26 mouse cellular contexts compared by ENCODE assay signal in the genomic region with DNA sequence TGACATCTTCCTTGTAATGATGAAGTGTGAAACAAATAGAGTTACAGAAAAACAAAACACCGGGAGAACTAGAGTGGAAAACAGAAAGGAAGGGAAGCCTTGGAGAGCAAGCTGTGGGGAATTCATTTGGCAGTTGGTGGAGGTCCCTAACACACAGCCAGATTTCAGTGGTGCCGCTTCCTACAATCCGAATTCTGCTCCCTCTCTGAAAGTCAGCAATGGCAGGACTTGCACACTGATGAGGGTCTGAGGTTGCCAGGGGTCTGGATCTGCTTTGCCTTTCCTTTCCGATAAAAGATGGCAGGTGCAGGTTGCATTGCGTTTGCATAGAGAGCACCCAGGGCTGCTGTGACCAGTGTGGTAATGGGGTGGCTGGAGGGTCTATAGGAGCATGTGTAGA. TPM values are rescaled to one million over a fixed set of nuclear protein-coding genes. Genes with fewer than 3 reads are reported as not detected.
A peak's percentile ranks its signal among the peaks of the same experiment; 100 is the strongest.
DNase-seq lines count a peak whose midpoint lies in the region; ATAC-seq and TF ChIP-seq lines count a peak whose summit lies in the region.
"Had no signal": no experiment of that assay in that cellular context is flagged by ENCODE, and none has a peak within 500 bp of the region (broad histone marks: within the 10 kb centered on the region; RNA-seq: fewer than 3 reads in every experiment).

No protein-coding gene starts in this region.

- H3K9ac ChIP-seq in hindbrain, embryonic 16.5 days (ENCODE audit: low read depth, low read length) = no peak overlapping the region; the same call in 1 of the 2 replicates
- no peak overlapping the region for H3K9ac ChIP-seq in intestine, embryonic 16.5 days (ENCODE audit: low read depth, low read length)
- H3K9ac ChIP-seq: embryonic facial prominence, embryonic 12.5 days; heart, embryonic 13.5 days; intestine, embryonic 15.5 days; limb, embryonic 12.5 days; liver, embryonic 12.5 days; stomach, embryonic 15.5 days had no signal

- TF ChIP-seq CTCF in cerebellum, adult 2 months (IDR thresholded peaks at IDR 0.05; ENCODE audit: borderline replicate concordance, insufficient read depth, low read depth, low read length) = no peak
- no peak for TF ChIP-seq CTCF in gastrocnemius, adult 2 months (IDR thresholded peaks at IDR 0.05)
- TF ChIP-seq CTCF in left cerebral cortex, adult 2 months (IDR thresholded peaks at IDR 0.05) = no peak

- TF ChIP-seq POLR2A in cerebellum, adult 2 months (IDR thresholded peaks at IDR 0.05; ENCODE audit: borderline replicate concordance, insufficient read depth, low read length) = no peak

- peak overlapping the region; percentile 81 for H3K27ac ChIP-seq in cerebellum, adult 2 months (ENCODE audit: insufficient read depth, low read length)
- peak overlapping the region; percentile 84 for H3K27ac ChIP-seq in gastrocnemius, adult 2 months
- 0 out of 2 replicates have a peak overlapping the region, but pooled peaks have one; percentile 4 for H3K27ac ChIP-seq in left cerebral cortex, adult 2 months
- peak overlapping the region; percentile 67; the same call in 1 of the 2 replicates for H3K27ac ChIP-seq in hindbrain, embryonic 16.5 days (ENCODE audit: low read depth, low read length)
- no peak overlapping the region for H3K27ac ChIP-seq in intestine, embryonic 16.5 days (ENCODE audit: low read length)
- H3K27ac ChIP-seq: embryonic facial prominence, embryonic 12.5 days; heart, embryonic 13.5 days; intestine, embryonic 15.5 days; limb, embryonic 12.5 days; liver, embryonic 12.5 days; stomach, embryonic 15.5 days had no signal

- peaks cover 5% of the 10 kb centered on the region; the same call in 1 of the 2 replicates for H3K4me1 ChIP-seq in cerebellum, adult 2 months (ENCODE audit: control insufficient read depth, insufficient read depth, low read length)
- no peaks in the 10 kb centered on the region for H3K4me1 ChIP-seq in hindbrain, embryonic 16.5 days (ENCODE audit: control insufficient read depth, insufficient read depth, low read depth, low read length)
- H3K4me1 ChIP-seq in intestine, embryonic 16.5 days (ENCODE audit: control insufficient read depth, insufficient read depth, low read length) = no peaks in the 10 kb centered on the region
- H3K4me1 ChIP-seq: intestine, embryonic 15.5 days; liver, embryonic 12.5 days had no signal

- intact Hi-C loops in gastrocnemius, adult 2 months (cut with DNase I) = no loop called here
- intact Hi-C loops in gastrocnemius, postnatal 36 days (cut with DNase I) = no loop called here
- intact Hi-C loops in left cerebral cortex, adult 2 months (cut with DNase I) = loop anchor here (5.0 kb wide), 1 partner anchor 36 kb away; no protein-coding TSS in a partner anchor
- intact Hi-C loops in left cerebral cortex, postnatal 25 days (cut with DNase I) = no loop called here

- H3K36me3 ChIP-seq in hindbrain, embryonic 16.5 days (ENCODE audit: control insufficient read depth, insufficient read depth, low read length) = no peaks in the 10 kb centered on the region
- 0 out of 2 replicates have a peak, but pooled peaks cover 2% of the 10 kb centered on the region for H3K36me3 ChIP-seq in intestine, embryonic 16.5 days (ENCODE audit: control insufficient read depth, insufficient read depth, low read length)
- H3K36me3 ChIP-seq: embryonic facial prominence, embryonic 12.5 days; liver, embryonic 12.5 days; stomach, embryonic 15.5 days had no signal

- peak overlapping the region; percentile 25; the same call in 1 of the 2 replicates for H3K4me2 ChIP-seq in hindbrain, embryonic 16.5 days (ENCODE audit: low read length)
- no peak overlapping the region for H3K4me2 ChIP-seq in intestine, embryonic 16.5 days (ENCODE audit: low read depth, low read length)
- H3K4me2 ChIP-seq: embryonic facial prominence, embryonic 12.5 days; heart, embryonic 13.5 days; intestine, embryonic 15.5 days; limb, embryonic 12.5 days; liver, embryonic 12.5 days; stomach, embryonic 15.5 days had no signal

- H3K27me3 ChIP-seq in cerebellum, adult 2 months (ENCODE audit: control insufficient read depth, insufficient read depth, low read length) = no peaks in the 10 kb centered on the region
- no peaks in the 10 kb centered on the region for H3K27me3 ChIP-seq in hindbrain, embryonic 16.5 days (replicated peaks; ENCODE audit: control insufficient read depth, insufficient read depth, low read length)
- no peaks in the 10 kb centered on the region for H3K27me3 ChIP-seq in intestine, embryonic 16.5 days (replicated peaks; ENCODE audit: control insufficient read depth, insufficient read depth, low read length)
- H3K27me3 ChIP-seq: embryonic facial prominence, embryonic 12.5 days; heart, embryonic 13.5 days; intestine, embryonic 15.5 days; limb, embryonic 12.5 days; liver, embryonic 12.5 days; Patski; stomach, embryonic 15.5 days had no signal

- DNase-seq in cerebellum, adult 2 months = peak; percentile 41 to 51
- no peak for DNase-seq in cerebellum, adult 11-12 months
- DNase-seq in gastrocnemius, adult 2 months = no peak
- no peak for DNase-seq in gastrocnemius, postnatal 36 days
- DNase-seq in left cerebral cortex, adult 2 months (ENCODE audit: extremely low spot score in 1 of 2, low spot score in 2 of 2) = no peak
- DNase-seq in left cerebral cortex, postnatal 25 days (ENCODE audit: low spot score in 2 of 2) = no peak
- DNase-seq: adrenal gland, postnatal 10 days; heart, postnatal 36 days; kidney, postnatal 36 days; lung, adult 2 months; lung, postnatal 4 days; retina, postnatal 1 day; thymus, adult 18-20 months; thymus, postnatal 4 days had no signal

- peak overlapping the region; percentile 67 for H3K4me3 ChIP-seq in cerebellum, adult 2 months (replicated peaks; ENCODE audit: insufficient read depth, low read depth, low read length)
- H3K4me3 ChIP-seq in gastrocnemius, adult 2 months = peak overlapping the region; percentile 68
- peak overlapping the region; percentile 26; the same call in 1 of the 2 replicates for H3K4me3 ChIP-seq in left cerebral cortex, adult 2 months
- no peak overlapping the region for H3K4me3 ChIP-seq in hindbrain, embryonic 16.5 days (ENCODE audit: low read length)
- no peak overlapping the region for H3K4me3 ChIP-seq in intestine, embryonic 16.5 days (ENCODE audit: low read length)
- H3K4me3 ChIP-seq: embryonic facial prominence, embryonic 12.5 days; heart, embryonic 13.5 days; intestine, embryonic 15.5 days; limb, embryonic 12.5 days; liver, embryonic 12.5 days; stomach, embryonic 15.5 days had no signal

- H3K9me3 ChIP-seq in hindbrain, embryonic 16.5 days (ENCODE audit: control insufficient read depth, low read length) = no peaks in the 10 kb centered on the region
- H3K9me3 ChIP-seq in intestine, embryonic 16.5 days (ENCODE audit: control insufficient read depth, low read length) = no peaks in the 10 kb centered on the region
- H3K9me3 ChIP-seq: embryonic facial prominence, embryonic 12.5 days; heart, embryonic 13.5 days; intestine, embryonic 15.5 days; limb, embryonic 12.5 days; liver, embryonic 12.5 days; stomach, embryonic 15.5 days had no signal

- peak; percentile 50; the same call in 1 of the 2 replicates for ATAC-seq in hindbrain, embryonic 16.5 days
- ATAC-seq in intestine, embryonic 16.5 days = no peak
- ATAC-seq: intestine, embryonic 15.5 days; liver, embryonic 12.5 days; Patski had no signal

- WGBS in cerebellum, adult 2 months = 13% methylated on average over 5 of the region's 5 CpGs
- WGBS in hindbrain, embryonic 16.5 days = 49% methylated on average over 5 of the region's 5 CpGs
- WGBS in intestine, embryonic 16.5 days = 84% methylated on average over 5 of the region's 5 CpGs

RNA-seq across cellular contexts. Expression of a gene that starts 18.1 kb away (rescaled TPM):
- 14.9 and 17.1 TPM in 2 replicates for polyA plus RNA-seq in cerebellum, adult 2 months (2012; rRNA removed)
- not detected for total RNA-seq in gastrocnemius, adult 2 months (2021)
- total RNA-seq in gastrocnemius, postnatal 36 days (2021) = under 1 TPM in 1 of 2 experiments, not detected in 1; 0.26 TPM
- 1 to 10 TPM; 3.7 to 4.9 TPM for total RNA-seq in left cerebral cortex, adult 2 months (2021)
- total RNA-seq in left cerebral cortex, postnatal 25 days (2021) = 1 to 10 TPM; 6.0 to 6.5 TPM
- polyA plus RNA-seq in hindbrain, embryonic 16.5 days (2015; fragmentation: Nextera tagmentation; extraction: Ambion mirVana) = 20.9 and 21.5 TPM in 2 replicates
- 2.5 and 2.6 TPM in 2 replicates for polyA plus RNA-seq in intestine, embryonic 16.5 days (2015; fragmentation: Nextera tagmentation; extraction: Ambion mirVana)
- total RNA-seq: common myeloid progenitor, adult 5-6 weeks; ES-E14; neutrophil, adult 5-6 weeks had no signal
- polyA plus RNA-seq: liver, embryonic 12.5 days had no signal

RNA-seq across cellular contexts. Expression of a gene that starts 23.4 kb away (rescaled TPM):
- polyA plus RNA-seq in cerebellum, adult 2 months (2012; rRNA removed) = 41.2 and 55.0 TPM in 2 replicates
- 10 to 100 TPM; 57.0 to 57.8 TPM for total RNA-seq in gastrocnemius, adult 2 months (2021)
- 10 to 100 TPM; 56.2 to 61.5 TPM for total RNA-seq in gastrocnemius, postnatal 36 days (2021)
- 10 to 100 TPM; 58.1 to 62.5 TPM for total RNA-seq in left cerebral cortex, adult 2 months (2021)
- total RNA-seq in left cerebral cortex, postnatal 25 days (2021) = 10 to 100 TPM; 63.0 to 73.6 TPM
- polyA plus RNA-seq in hindbrain, embryonic 16.5 days (2015; fragmentation: Nextera tagmentation; extraction: Ambion mirVana) = 38.4 and 43.4 TPM in 2 replicates
- polyA plus RNA-seq in intestine, embryonic 16.5 days (2015; fragmentation: Nextera tagmentation; extraction: Ambion mirVana) = 23.7 and 24.0 TPM in 2 replicates

Comparison
In these comparisons a context has a peak if more than half of its experiments do, and no peak if none do; other contexts are left out.
1. DNase-seq: peak in cerebellum, adult 2 months (2 of 2); none in cerebellum, adult 11-12 months (single experiment), gastrocnemius, adult 2 months (single experiment), gastrocnemius, postnatal 36 days (0 of 2), left cerebral cortex, adult 2 months (0 of 2) and left cerebral cortex, postnatal 25 days (0 of 2).
2. H3K4me3 ChIP-seq: peak in cerebellum, adult 2 months (single experiment), gastrocnemius, adult 2 months (single experiment) and left cerebral cortex, adult 2 months (single experiment); none in hindbrain, embryonic 16.5 days (single experiment) and intestine, embryonic 16.5 days (single experiment).